Mouse (Mus musculus) lung, adult 2 months (tissue): ENCODE measurements at regions not wholly inside any gene's neighbourhood (a gene's known extent, or its start where the extent isn't known, plus 50 kb on each side); places are given as distances from the start of the nearest gene placed in this dataset.

ENCODE experiments used
- DNase-seq: peaks from one replicate; pipeline ENCODE4 v3.0.0; 2022
- H3K4me1 ChIP-seq: fragments of 200-500 bp; 2 replicates; pipeline ENCODE4 v1.6.1; 2011; ENCODE audit warnings: low read length; ENCODE audit not compliant: control insufficient read depth, insufficient read depth
- H3K4me3 ChIP-seq: fragments of 200-500 bp; replicated peaks from 2 replicates; pipeline ENCODE3; 2011; ENCODE audit warnings: low read depth, mild to moderate bottlenecking, control low read depth, low read length; ENCODE audit errors: extremely low read depth
- CTCF ChIP-seq: fragments of 200-500 bp; IDR thresholded peaks from 2 replicates; pipeline ENCODE4 v1.5.1; 2011; ENCODE audit warnings: mild to moderate bottlenecking, low read length, control low read depth; ENCODE audit not compliant: insufficient read depth
- POLR2A ChIP-seq: fragments of 200-500 bp; IDR thresholded peaks from 2 replicates; pipeline ENCODE4 v1.6.1; 2011; ENCODE audit warnings: low read depth, mild to moderate bottlenecking, control low read depth, low read length, borderline replicate concordance; ENCODE audit errors: extremely low read depth
- WGBS: fragments of 180-500 bp; shearing (Covaris S2); methylation state at CpG from one replicate; pipeline ENCODE4 v1.1.7; 2018; 5-methylcytosine and 5-hydroxymethylcytosine counted together

DNA sequence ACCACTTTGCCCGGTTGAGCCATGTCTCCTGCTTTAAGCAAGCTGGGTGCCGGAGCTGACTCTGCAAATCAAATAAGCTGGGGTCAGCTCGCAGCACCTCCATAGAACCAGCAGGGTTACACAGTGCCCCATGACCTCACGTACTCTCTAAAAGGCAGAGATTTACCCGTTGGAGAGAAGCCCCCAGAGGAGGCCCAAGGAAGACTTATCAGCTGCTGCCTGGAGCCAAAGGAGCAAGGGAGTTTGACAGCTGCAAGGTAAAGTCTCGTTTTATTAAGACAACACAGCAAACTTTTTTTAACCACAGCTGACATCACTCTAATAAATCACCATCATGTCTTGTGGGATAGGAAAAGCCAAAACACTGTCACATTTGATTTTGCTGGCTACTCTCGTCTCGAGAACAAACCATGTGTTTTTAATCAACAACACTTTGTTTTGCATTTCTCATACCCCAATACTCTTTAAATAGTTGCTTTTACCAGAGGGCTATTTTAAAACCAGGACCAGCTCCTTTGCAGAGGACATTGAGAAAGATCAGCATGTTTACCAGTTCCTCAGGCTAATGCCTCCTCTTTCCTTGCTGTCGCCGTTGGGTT lies 148.7 kb upstream of the Zfp703 start:
- no peak for TF ChIP-seq POLR2A
- no peak for TF ChIP-seq CTCF
- DNase-seq, result no peak
- Histone ChIP-seq H3K4me1 (peaks cover 5% of the 10 kb centered on the region; the same call in 1 of the 2 replicates), H3K4me3 (no peak overlapping the region)
- WGBS, result 38% methylated on average over 10 of the region's 10 CpGs

DNA sequence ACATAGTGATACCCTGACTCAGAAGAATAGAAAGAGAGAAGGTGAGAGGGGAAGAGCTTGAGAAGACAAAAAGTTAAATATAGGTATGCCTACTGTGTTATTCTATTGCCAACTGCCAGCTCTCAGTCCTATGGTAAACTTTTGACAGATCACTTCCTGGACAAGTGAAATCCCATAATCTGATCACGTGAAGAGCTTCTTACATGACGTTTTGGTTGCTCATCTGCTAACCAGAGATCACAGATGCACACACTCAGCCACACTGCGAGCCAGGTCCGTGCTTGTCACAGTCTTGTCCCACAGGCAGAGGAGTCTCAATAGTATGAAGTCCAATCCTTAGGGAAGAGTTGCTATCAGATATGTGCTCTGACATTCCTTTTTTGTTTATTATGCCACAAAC lies 147.8 kb upstream of the Zfp703 start:
- no peak for TF ChIP-seq POLR2A
- TF ChIP-seq CTCF, result no peak
- H3K4me3 ChIP-seq, result no peak overlapping the region
- peaks cover 5% of the 10 kb centered on the region; the same call in 1 of the 2 replicates for H3K4me1 ChIP-seq
- no peak for DNase-seq
- WGBS, result 54% methylated on average over 4 of the region's 4 CpGs

DNA sequence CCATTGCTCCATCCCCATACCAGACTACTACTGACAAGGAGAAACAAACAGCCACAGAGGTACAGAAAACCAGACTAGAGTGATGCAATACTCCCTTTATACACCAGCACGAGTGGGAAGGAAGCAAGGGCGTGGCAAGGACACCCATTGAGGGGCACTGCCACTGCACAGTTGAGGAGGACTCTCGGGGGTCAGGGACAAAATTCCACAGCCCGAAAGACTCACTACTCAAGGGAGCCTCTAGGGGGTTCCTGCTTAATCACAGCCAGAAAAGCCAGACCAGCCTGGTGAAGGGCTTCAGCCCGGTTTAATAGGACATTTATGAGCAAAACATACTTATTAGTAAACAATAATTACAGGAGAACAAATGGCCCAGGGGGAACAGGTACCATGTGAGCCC lies 146.0 kb upstream of the Zfp703 start:
- no peak for TF ChIP-seq CTCF
- no peak for TF ChIP-seq POLR2A
- 33% methylated on average over 5 of the region's 5 CpGs for WGBS
- no peak for DNase-seq
- Histone ChIP-seq H3K4me1 (peaks cover 5% of the 10 kb centered on the region; the same call in 1 of the 2 replicates), H3K4me3 (no peak overlapping the region)

DNA sequence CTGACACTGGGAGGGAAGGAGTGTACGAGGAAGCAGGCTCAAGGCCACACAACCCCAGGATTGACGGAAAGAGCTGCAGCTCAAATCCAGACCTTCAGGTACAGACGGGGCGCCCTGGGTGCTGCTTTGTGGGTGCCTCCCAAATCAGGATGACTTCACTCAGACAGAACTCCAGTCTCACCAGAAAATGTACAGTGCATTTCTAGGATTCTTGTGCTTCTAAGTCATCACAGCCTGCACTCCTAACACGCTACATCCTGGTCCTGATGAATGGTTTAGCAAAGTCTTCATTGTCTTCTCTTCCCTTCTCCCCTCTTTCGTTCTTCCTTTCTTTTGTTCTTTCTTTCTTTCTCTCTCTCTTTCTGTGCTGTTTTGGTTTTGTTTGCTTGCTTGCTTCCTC lies 145.3 kb upstream of the Zfp703 start:
- DNase-seq, result no peak
- no peak overlapping the region for H3K4me3 ChIP-seq
- TF ChIP-seq CTCF, result no peak
- no peak for TF ChIP-seq POLR2A
- H3K4me1 ChIP-seq, result peaks cover 5% of the 10 kb centered on the region; the same call in 1 of the 2 replicates
- 68% methylated on average over 6 of the region's 6 CpGs for WGBS

DNA sequence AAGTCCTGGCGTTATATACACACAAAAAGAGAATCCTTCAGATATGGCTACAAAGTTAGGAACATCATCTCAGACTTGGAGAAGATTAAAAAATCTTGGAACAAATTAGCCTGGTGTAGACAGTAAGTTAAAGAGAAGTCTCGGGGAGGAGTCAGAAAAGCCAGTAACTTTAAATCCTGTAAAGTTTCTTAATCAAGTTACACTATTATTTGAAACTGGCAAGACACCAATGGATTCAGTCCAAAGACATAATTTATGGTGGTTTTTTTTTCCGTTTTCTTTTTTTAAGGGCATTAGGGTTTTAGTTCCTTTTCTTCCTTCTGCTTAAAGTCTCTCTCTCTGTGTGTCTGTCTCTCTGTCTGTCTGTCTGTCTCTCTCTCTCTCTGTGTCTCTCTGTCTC lies 144.6 kb upstream of the Zfp703 start:
- no peak for TF ChIP-seq CTCF
- TF ChIP-seq POLR2A, result no peak
- no peak for DNase-seq
- H3K4me1 ChIP-seq, result peaks cover 5% of the 10 kb centered on the region; the same call in 1 of the 2 replicates
- 62% methylated on average over 3 of the region's 3 CpGs for WGBS
- no peak overlapping the region for H3K4me3 ChIP-seq

DNA sequence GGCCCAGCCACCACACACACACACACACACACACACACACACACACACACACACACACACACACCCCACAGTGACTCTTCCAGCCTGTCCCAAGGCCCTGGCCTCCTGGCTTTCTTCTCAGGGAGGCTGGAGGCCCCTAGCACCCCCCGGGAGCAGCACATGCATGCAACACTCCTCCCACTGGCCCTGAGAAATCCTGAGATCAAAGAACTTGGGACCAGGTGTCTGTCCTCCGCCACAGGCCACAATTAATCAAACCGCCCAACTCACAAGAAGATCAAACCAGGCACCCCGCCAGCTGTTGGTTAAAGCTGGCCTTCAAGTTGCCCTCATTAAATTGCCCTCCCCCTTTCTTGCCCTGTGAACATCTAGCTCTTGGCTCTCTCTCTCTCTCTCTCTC lies 143.8 kb upstream of the Zfp703 start:
- no peak for DNase-seq
- H3K4me1 ChIP-seq, result peaks cover 5% of the 10 kb centered on the region; the same call in 1 of the 2 replicates
- TF ChIP-seq POLR2A (no peak), CTCF (no peak)
- H3K4me3 ChIP-seq, result no peak overlapping the region
- 42% methylated on average over 4 of the region's 4 CpGs for WGBS

DNA sequence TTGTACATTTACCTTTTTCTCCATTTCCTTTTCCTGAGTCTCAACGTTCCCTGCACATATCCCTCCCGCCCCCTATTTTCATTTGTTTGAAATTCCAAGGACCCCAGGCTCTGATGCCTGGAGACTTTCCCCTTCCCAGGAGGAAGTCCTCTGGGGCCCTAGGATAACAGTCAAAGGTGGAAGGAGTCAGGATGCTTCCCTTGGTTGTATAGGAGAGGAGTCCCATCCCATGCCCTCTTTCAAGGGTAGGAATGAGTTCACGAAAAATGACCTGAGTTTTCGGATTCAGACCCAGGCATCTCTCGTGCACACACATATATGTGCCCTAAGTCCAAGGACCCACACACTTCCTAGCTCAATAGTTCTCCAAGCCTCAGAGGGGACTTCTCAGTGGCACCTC lies 143.3 kb upstream of the Zfp703 start:
- WGBS, result 74% methylated on average over 5 of the region's 5 CpGs
- H3K4me1 ChIP-seq, result peaks cover 5% of the 10 kb centered on the region; the same call in 1 of the 2 replicates
- no peak for DNase-seq
- H3K4me3 ChIP-seq, result no peak overlapping the region
- no peak for TF ChIP-seq POLR2A
- no peak for TF ChIP-seq CTCF

GRCm38 (mm10) chr8:26834604-26835003 lies 142.5 kb upstream of the Zfp703 start:
- 0 out of 2 replicates have a peak, but pooled peaks cover 2% of the 10 kb centered on the region for H3K4me1 ChIP-seq
- no peak for DNase-seq
- no peak for TF ChIP-seq POLR2A
- TF ChIP-seq CTCF, result no peak
- 78% methylated on average over 13 of the region's 13 CpGs for WGBS
- no peak overlapping the region for H3K4me3 ChIP-seq

DNA sequence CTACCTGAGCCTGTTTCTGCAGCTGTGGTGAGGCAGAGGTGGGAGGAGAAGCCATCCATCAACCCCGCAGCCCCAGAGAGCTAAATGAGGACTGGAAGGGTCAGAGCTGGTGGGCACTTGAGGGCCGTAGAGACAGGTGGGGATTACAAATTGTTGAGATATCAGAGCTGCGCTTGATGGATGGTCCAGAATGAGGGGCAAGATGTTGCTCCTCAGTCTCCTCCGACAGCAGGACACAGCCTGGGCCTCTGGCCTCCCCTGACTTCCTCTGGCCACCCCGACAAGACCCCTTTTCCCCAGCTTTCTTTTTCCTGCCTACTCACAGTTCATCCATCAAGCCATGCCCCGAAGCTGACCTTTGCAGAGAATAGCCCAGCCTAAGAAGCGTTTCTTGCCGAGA lies 142.0 kb upstream of the Zfp703 start:
- Histone ChIP-seq H3K4me1 (0 out of 2 replicates have a peak, but pooled peaks cover 2% of the 10 kb centered on the region), H3K4me3 (no peak overlapping the region)
- TF ChIP-seq POLR2A, result no peak
- no peak for TF ChIP-seq CTCF
- DNase-seq, result no peak
- 62% methylated on average over 8 of the region's 8 CpGs for WGBS

DNA sequence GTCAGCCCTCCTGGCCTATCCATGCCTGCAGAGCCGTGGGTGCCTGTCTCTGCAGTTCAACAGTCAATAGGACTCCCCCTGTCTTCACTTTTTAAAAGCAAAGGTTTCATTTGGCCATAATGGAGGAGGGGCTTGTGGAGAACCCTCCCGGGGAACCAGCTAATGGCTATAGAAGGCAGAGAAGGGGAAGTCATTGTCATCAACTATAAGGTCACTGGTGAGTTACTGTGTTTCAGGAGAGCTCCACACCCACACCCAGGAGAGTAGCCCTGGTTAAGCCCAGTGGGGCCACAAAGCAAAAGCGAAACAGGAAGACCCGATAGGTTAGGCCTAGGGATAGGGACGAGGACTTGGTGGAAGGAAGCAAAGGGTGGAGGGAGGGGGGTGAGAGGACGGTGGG lies 141.5 kb upstream of the Zfp703 start:
- DNase-seq, result no peak
- H3K4me1 ChIP-seq, result 0 out of 2 replicates have a peak, but pooled peaks cover 2% of the 10 kb centered on the region
- no peak overlapping the region for H3K4me3 ChIP-seq
- TF ChIP-seq CTCF (no peak), POLR2A (no peak)
- 43% methylated on average over 6 of the region's 6 CpGs for WGBS

DNA sequence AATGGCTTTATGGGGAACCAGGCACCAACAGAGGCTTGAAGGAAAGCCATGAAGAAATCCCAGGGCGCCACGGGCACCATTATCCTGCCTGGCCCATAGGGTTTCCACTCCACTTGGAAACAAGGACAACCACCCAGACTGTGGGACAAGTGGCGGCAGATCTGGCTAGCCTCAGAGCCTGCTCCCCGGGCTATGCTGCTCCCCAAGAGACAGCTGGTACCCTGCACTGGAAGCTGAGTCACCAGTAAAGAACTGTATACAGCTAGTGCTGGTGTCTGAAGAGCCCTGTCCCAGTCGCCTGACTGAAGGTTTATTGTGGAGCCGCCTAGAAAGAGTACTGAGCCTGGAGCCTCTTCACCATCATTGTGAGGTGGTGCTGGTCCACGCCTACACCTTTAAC lies 140.6 kb upstream of the Zfp703 start:
- WGBS, result 88% methylated on average over 7 of the region's 7 CpGs
- 0 out of 2 replicates have a peak, but pooled peaks cover 2% of the 10 kb centered on the region for H3K4me1 ChIP-seq
- no peak for TF ChIP-seq POLR2A
- TF ChIP-seq CTCF, result no peak
- DNase-seq, result no peak
- H3K4me3 ChIP-seq, result no peak overlapping the region

- DNase-seq, result no peak
- TF ChIP-seq POLR2A (no peak), CTCF (no peak)
- 62% methylated on average over 2 of the region's 2 CpGs for WGBS
- Histone ChIP-seq H3K4me1 (no peaks in the 10 kb centered on the region), H3K4me3 (no peak overlapping the region)
These were observed 136.8 kb upstream of the Zfp703 start for GRCm38 (mm10) chr8:26840286-26840685.
